Mouse (Mus musculus): ENCODE measurements around the gene Tmem210.

DNA sequence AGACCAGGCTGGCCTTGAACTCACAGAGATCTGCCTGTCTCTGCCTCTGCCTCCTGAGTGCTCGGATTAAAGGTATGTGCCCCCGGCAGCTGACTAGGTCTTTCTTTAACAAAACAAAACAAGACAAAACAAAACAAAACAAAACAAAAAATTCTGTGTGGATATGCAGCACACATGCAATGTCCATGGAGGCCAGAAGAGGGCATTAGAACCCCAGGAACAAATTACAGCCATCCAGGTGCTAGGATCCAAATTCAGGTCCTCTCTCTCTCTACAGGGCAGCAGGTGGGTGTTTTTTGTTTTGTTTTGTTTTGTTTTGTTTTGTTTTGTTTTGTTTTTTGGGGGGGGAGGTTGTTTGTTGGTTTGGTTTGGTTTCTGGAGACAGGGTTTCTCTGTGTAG is 29.1 kb upstream of the Tmem210 start:
- no peak for TF ChIP-seq CTCF (IDR thresholded peaks at IDR 0.05; ENCODE audit: control insufficient read depth, insufficient read depth, insufficient read length)
- TF ChIP-seq MAX (IDR thresholded peaks at IDR 0.05): no peak
- no peak for TF ChIP-seq CEBPB (IDR thresholded peaks at IDR 0.05; ENCODE audit: low read depth)

Data from C2C12 (cell line).